Mouse (Mus musculus) limb, embryonic 11.5 days (tissue): ENCODE data around the gene Tiam1. TPM values are rescaled to one million over a fixed set of nuclear protein-coding genes. Genes with fewer than 3 reads are reported as not detected.

ENCODE experiments used
- ATAC-seq: fragments of 200-750 bp; cut with Nextera tagmentation; 2 replicates; pipeline ENCODE4 v1.8.0; 2017; ENCODE audit warnings: low read depth; ENCODE audit not compliant: insufficient number of reproducible peaks, low FRiP score, low TSS enrichment
- DNase-seq: peaks from one replicate; pipeline ENCODE4 v3.0.0-alpha.2; 2015; ENCODE audit warnings: low spot score
- H3K27ac ChIP-seq: fragments of 300-500 bp; sonication (generic); replicated peaks from 2 replicates; pipeline ENCODE4 v1.5.1; 2014; ENCODE audit warnings: low read depth, mild to moderate bottlenecking, low read length
- H3K27me3 ChIP-seq: fragments of 300-500 bp; sonication (generic); 2 replicates; pipeline ENCODE4 v1.6.1; 2014; ENCODE audit warnings: mild to moderate bottlenecking, low read length, mixed read lengths; ENCODE audit not compliant: control insufficient read depth, insufficient read depth
- H3K36me3 ChIP-seq: fragments of 300-500 bp; sonication (generic); 2 replicates; pipeline ENCODE4 v1.6.1; 2014; ENCODE audit warnings: mild to moderate bottlenecking, low read length, moderate library complexity, mixed read lengths; ENCODE audit not compliant: control insufficient read depth, insufficient read depth
- H3K4me1 ChIP-seq: fragments of 300-500 bp; sonication (generic); 2 replicates; pipeline ENCODE4 v1.6.1; 2014; ENCODE audit warnings: low read length, mixed read lengths; ENCODE audit not compliant: control insufficient read depth, insufficient read depth
- H3K4me2 ChIP-seq: fragments of 300-500 bp; sonication (generic); 2 replicates; pipeline ENCODE4 v1.6.1; 2014; ENCODE audit warnings: low read depth, mild to moderate bottlenecking, moderate library complexity; ENCODE audit not compliant: severe bottlenecking
- H3K4me3 ChIP-seq: fragments of 300-500 bp; sonication (generic); 2 replicates; pipeline ENCODE4 v1.5.1; 2014; ENCODE audit warnings: low read depth, low read length
- H3K9ac ChIP-seq: fragments of 300-500 bp; sonication (generic); 2 replicates; pipeline ENCODE4 v1.6.1; 2014; ENCODE audit warnings: mild to moderate bottlenecking, low read length
- H3K9me3 ChIP-seq: fragments of 300-500 bp; sonication (generic); 2 replicates; pipeline ENCODE4 v1.6.1; 2016; ENCODE audit warnings: low read length; ENCODE audit not compliant: control insufficient read depth
- WGBS: fragments of 180-500 bp; shearing (Covaris S2); extraction: QIAGEN DNeasy Blood & Tissue Kit; methylation state at CpG from one replicate; pipeline ENCODE4 v1.1.7; 2014; 5-methylcytosine and 5-hydroxymethylcytosine counted together
- polyA plus RNA-seq: library from polyadenylated mRNA; unstranded; fragments of >200 nt; fragmentation: Nextera tagmentation; extraction: Ambion mirVana; gene quantifications from 2 replicates; pipeline ENCODE4 v1.2.1, GENCODE M21; 2014

Tiam1 gene
- polyA plus RNA-seq, 1 experiment from 2014 or later: 53.3 TPM

DNA sequence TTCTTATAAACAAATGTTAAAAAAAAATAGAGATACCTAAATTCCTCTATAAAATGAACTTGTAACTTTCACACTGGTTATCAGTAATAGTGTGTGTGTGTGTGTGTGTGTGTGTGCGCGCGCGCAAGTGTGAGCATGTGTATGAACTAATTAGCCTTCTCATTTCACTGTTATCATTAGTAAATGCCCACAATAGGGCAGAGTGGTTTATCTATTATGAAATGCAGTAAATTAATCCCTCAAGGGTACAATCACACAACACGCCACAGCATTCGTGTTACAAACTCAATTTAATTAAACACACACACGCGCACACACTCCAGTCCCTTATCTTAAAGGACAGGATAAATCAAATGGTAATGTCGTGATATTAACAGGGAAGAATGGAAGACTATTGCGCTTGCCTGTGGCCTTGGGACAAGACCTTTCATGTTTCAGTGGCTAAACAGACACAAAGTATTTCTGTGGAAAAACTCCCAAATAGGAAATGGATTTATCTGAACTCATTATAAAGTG lies 107.9 kb downstream of the Tiam1 start:
- WGBS: 92% methylated on average over 10 of the region's 10 CpGs

GRCm38 (mm10) chr16:90030355-90030754 lies 113.2 kb downstream of the Tiam1 start:
- H3K9ac ChIP-seq: no peak overlapping the region
- WGBS: 91% methylated on average over 14 of the region's 14 CpGs
- no peaks in the 10 kb centered on the region for H3K9me3 ChIP-seq
- H3K4me2 ChIP-seq: no peak overlapping the region
- H3K4me1 ChIP-seq: peaks cover 2% of the 10 kb centered on the region; the same call in 1 of the 2 replicates
- no peaks in the 10 kb centered on the region for H3K36me3 ChIP-seq
- no peak for DNase-seq
- 0 out of 2 replicates have a peak overlapping the region, but pooled peaks have one; percentile 10 for H3K27ac ChIP-seq
- no peak for ATAC-seq
- no peak overlapping the region for H3K4me3 ChIP-seq
- no peaks in the 10 kb centered on the region for H3K27me3 ChIP-seq

More for the DNA sequence above, 107.9 kb downstream of the Tiam1 start:
- H3K36me3 ChIP-seq: no peaks in the 10 kb centered on the region
- H3K27ac ChIP-seq: no peak overlapping the region
- no peak overlapping the region for H3K9ac ChIP-seq
- no peak overlapping the region for H3K4me3 ChIP-seq
- DNase-seq: no peak
- no peaks in the 10 kb centered on the region for H3K27me3 ChIP-seq
- H3K9me3 ChIP-seq: no peaks in the 10 kb centered on the region
- no peak for ATAC-seq
- peaks cover 11% of the 10 kb centered on the region; the same call in 1 of the 2 replicates for H3K4me1 ChIP-seq
- no peak overlapping the region for H3K4me2 ChIP-seq

GRCm38 (mm10) chr16:90027886-90028285 lies 115.7 kb downstream of the Tiam1 start:
- no peak for DNase-seq
- Histone ChIP-seq H3K27ac (no peak overlapping the region), H3K4me1 (no peaks in the 10 kb centered on the region), H3K9me3 (no peaks in the 10 kb centered on the region), H3K27me3 (no peaks in the 10 kb centered on the region), H3K4me3 (no peak overlapping the region), H3K4me2 (no peak overlapping the region), H3K36me3 (no peaks in the 10 kb centered on the region), H3K9ac (no peak overlapping the region)
- no peak for ATAC-seq
- WGBS: 89% methylated on average over 3 of the region's 3 CpGs

DNA sequence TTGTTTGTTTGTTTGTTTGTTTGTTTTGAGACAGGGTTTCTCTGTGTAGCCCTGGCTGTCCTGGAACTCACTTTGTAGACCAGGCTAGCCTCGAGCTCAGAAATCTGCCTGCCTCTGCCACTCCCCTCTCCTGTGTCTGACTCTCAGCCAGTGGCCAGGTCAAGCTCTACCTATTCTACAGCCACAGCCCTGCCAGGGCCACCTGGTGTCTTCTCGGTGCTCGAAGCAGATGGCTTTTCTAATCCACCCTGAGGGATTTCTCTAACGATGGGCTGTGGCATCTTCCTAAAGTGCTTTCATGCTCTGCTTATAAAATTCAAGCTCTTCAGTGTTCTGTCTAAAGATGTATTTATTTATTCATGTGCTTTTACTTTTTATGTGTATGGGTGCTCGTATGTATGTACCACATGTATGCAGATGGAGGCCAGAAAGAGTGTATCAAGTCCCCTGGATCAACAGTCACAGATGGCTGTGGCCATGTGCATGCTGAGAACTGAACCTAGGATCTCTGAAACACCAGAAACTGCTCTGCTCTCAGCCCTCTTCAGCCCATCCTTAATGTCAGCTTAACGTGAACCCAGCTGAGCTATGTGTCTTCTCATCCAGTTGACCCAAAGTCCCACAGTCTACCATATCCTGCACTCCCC lies 117.9 kb downstream of the Tiam1 start:
- Histone ChIP-seq H3K4me1 (no peaks in the 10 kb centered on the region), H3K4me3 (no peak overlapping the region), H3K36me3 (no peaks in the 10 kb centered on the region), H3K4me2 (no peak overlapping the region), H3K27ac (no peak overlapping the region), H3K9ac (no peak overlapping the region), H3K9me3 (no peaks in the 10 kb centered on the region), H3K27me3 (no peaks in the 10 kb centered on the region)
- DNase-seq: no peak
- WGBS: 93% methylated on average over 6 of the region's 6 CpGs
- ATAC-seq: no peak

DNA sequence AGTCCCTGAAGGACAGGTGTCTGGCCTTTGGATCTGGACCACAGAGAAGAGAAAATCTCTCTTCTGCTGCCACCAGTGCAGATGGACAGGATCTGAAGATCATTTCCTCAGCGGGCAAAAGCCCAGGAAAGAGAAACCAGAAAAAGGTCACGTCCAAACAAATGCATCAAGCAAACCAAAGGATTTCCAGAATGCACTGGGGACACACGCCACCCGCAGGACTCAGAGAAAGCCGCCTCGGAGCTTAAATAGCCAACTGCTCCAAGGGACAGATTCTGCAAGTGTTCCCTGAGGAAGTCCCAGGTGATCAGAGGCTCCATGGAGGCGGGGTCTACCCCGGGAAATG lies 119.9 kb downstream of the Tiam1 start:
- 89% methylated on average over 8 of the region's 8 CpGs for WGBS
- Histone ChIP-seq H3K9ac (no peak overlapping the region), H3K4me3 (no peak overlapping the region), H3K9me3 (no peaks in the 10 kb centered on the region), H3K4me1 (no peaks in the 10 kb centered on the region), H3K27me3 (no peaks in the 10 kb centered on the region), H3K4me2 (no peak overlapping the region), H3K27ac (no peak overlapping the region), H3K36me3 (no peaks in the 10 kb centered on the region)
- ATAC-seq: no peak
- no peak for DNase-seq

DNA sequence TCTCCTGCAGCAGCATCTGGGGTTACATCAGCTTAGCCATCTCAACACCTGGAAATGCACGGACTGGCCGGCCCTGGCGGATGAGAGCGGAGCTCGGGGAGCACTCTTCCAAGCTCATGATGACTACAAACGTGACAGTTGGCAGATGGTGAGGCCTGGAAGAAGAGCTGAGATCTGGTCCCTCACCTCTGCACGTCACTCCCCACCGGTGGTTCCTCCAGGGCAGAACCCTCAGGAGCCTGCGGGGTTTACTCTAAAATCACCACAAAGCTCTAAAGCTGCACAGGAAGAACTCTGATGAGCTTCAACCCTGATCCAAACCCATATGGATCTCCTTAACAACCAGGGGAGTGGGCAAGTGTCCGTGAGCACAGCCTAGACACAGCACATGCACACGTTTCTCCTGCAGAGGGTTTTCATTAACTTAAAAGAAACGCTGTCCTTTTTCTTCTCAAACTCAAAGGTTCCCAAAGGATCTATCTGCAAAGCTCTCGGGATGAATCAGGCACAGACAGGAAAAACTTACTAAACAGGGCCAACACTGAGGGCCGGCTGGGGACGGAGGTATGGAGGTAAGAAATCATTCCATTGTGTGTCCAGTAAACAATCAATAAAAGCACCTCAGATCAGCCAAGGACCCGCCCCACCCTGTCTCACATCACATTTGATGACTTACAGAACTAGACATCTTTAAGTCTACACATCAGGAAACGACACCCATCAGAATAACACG lies 120.5 kb downstream of the Tiam1 start:
- H3K36me3 ChIP-seq: no peaks in the 10 kb centered on the region
- H3K4me2 ChIP-seq: no peak overlapping the region
- no peak overlapping the region for H3K4me3 ChIP-seq
- H3K9ac ChIP-seq: no peak overlapping the region
- ATAC-seq (no peak), DNase-seq (no peak)
- no peaks in the 10 kb centered on the region; the same call in 1 of the 2 replicates for H3K4me1 ChIP-seq
- 0 out of 2 replicates have a peak overlapping the region, but pooled peaks have one; percentile 9 for H3K27ac ChIP-seq
- H3K27me3 ChIP-seq: no peaks in the 10 kb centered on the region
- H3K9me3 ChIP-seq: no peaks in the 10 kb centered on the region
- 54% methylated on average over 18 of the region's 18 CpGs for WGBS

DNA sequence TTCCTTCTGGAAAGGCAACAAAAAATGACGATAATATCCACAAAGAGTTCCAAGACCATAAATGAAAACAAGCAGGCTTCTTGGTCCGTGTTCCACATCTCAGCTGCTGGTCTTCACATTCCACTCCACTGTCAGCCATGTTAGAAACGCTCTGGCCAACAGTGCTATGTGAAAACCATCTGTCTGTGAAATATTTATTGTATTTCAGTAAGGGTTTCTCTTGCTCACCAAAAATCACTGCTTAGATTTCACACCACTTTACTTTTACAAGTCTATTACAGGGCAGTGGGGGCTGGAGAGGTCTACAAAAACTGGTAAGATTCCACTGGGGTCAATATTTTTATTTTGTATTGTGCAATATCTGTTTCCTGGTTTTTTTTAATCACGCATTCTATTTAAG lies 127.5 kb downstream of the Tiam1 start:
- no peak overlapping the region for H3K4me3 ChIP-seq
- no peaks in the 10 kb centered on the region for H3K9me3 ChIP-seq
- no peak overlapping the region for H3K27ac ChIP-seq
- no peak for ATAC-seq
- no peak for DNase-seq
- no peak overlapping the region for H3K4me2 ChIP-seq
- no peaks in the 10 kb centered on the region for H3K27me3 ChIP-seq
- H3K4me1 ChIP-seq: peaks cover 17% of the 10 kb centered on the region
- WGBS: 66% methylated on average over 4 of the region's 4 CpGs
- H3K9ac ChIP-seq: no peak overlapping the region
- H3K36me3 ChIP-seq: no peaks in the 10 kb centered on the region

GRCm38 (mm10) chr16:90014596-90014995 lies 129.0 kb downstream of the Tiam1 start:
- Histone ChIP-seq H3K4me1 (peaks cover 17% of the 10 kb centered on the region), H3K9me3 (no peaks in the 10 kb centered on the region), H3K9ac (no peak overlapping the region), H3K4me2 (no peak overlapping the region), H3K27me3 (no peaks in the 10 kb centered on the region), H3K27ac (no peak overlapping the region), H3K36me3 (no peaks in the 10 kb centered on the region), H3K4me3 (no peak overlapping the region)
- 80% methylated on average over 9 of the region's 9 CpGs for WGBS
- ATAC-seq (no peak), DNase-seq (no peak)
